Mouse (Mus musculus): ENCODE measurements around the gene Svs5. TPM values are rescaled to one million over a fixed set of nuclear protein-coding genes. Genes with fewer than 3 reads are reported as not detected.
"Not testable (repeated sequence)": the region's sequence is repeated elsewhere in the genome, so short reads cannot be mapped to it uniquely, and the experiment has no call there.

Gene Svs5
- total RNA-seq (2015; ENCODE audit: low replicate concordance) = not detected in 2 replicates
- total RNA-seq (2017; ENCODE audit: low replicate concordance) = not detected in 2 replicates

DNA sequence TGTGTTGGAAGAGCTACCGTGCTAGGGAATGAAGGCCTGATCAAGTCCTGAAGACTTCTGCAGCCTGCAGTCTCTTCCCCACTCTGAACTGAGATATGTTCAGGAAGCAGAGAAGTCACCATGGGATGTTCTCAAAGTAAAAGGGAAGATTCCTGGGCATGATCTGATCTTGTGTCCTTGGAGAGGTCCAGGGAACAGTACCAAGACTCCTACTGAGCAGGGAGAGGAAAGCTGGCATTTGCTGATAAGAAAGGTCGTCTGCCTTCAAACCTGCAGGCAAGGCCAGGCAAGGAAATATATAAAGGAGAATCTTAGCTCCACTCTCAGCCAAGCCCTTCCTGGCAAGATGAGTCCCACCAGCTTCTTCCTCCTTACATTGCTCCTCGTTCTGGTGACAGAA is at the start of gene Svs5:
TSS of gene Svs5 (plus strand) at position 301 of the 400 bp plus-strand sequence.
- not testable (repeated sequence) for ATAC-seq (replicated peaks; ENCODE audit: low FRiP score, poor library complexity, severe bottlenecking)

DNA sequence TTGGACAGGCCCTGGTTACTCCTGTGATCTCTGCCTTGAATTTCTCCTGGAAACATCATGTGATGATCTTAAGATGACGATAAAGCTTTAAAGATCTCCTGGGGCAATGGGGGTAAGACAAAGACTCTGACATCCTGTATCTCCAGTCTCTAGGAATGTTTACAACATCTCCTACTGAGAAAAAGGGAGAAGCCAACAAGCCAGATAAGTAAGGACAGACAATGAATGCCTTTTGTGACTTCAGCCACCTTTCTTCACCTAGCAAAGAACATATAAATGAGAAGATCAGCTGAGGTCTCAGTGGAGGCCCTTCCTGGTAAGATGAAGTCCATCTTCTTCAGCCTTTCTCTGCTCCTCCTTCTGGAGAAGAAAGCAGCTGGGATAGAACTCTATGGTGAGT is 43.6 kb upstream of the Svs5 start, which contains the start of gene Svs3a:
TSS of gene Svs3a (plus strand) at position 301 of the 400 bp plus-strand sequence.
- ATAC-seq (replicated peaks; ENCODE audit: low FRiP score, poor library complexity, severe bottlenecking) = not testable (repeated sequence)

DNA sequence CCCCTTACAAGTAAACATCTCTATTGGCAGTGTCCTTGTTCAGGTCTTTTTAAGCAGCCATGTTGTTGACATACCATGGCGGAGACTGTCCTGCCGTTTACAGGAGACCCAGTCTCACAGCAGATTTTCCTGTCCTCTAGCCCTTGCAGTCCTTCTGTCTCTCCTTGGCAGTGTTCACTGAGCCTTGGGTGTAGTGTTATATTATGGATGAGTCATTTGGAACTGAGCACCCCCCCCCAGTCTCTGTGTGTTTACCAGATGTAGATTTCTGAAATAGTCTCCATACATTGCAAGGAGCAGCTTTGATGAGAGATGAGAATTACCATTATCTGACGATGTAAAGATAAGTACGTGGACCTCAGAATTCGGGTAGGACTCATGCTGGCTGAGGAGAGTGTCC is 19.9 kb upstream of the Svs5 start:
- no peak for ATAC-seq (replicated peaks; ENCODE audit: low FRiP score, poor library complexity, severe bottlenecking)

DNA sequence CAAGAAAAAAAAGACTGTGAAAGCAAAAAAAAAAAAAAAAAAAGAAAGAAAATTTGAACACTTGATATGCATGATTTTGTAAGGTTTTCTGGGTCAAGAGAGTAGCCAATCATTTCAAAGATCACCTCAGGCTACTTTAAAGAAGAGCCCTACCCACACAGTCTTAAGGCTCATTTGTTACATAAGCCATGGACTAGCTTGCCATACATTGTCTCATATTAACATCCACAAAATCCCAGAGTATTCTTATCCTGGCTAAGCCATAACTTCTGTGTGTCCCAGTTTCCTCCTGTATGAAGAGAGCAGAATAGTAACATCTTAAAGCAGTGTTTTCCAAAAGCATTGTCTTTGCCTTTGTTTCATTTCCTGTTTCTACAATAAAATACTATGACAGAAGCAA is 17.1 kb upstream of the Svs5 start:
- not testable (repeated sequence) for ATAC-seq (replicated peaks; ENCODE audit: low FRiP score, poor library complexity, severe bottlenecking)

DNA sequence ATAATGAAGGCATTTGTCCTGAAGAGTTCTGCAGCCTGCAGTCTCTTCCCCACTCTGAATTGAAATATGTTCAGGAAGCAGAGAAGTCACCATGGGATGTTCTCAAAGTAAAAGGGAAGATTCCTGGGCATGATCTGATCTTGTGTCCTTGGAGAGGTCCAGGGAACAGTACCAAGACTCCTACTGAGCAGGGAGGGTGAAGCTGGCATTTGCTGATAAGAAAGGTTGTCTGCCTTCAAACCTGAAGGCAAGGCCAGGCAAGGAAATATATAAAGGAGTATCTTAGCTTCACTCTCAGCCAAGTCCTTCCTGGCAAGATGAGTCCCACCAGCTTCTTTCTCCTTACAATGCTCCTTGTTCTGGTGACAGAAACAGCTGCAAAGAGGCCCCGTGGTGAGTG is 16.1 kb upstream of the Svs5 start, which contains the start of gene Svs6:
TSS of gene Svs6 (plus strand) at position 301 of the 400 bp plus-strand sequence.
- not testable (repeated sequence) for ATAC-seq (replicated peaks; ENCODE audit: low FRiP score, poor library complexity, severe bottlenecking)

DNA sequence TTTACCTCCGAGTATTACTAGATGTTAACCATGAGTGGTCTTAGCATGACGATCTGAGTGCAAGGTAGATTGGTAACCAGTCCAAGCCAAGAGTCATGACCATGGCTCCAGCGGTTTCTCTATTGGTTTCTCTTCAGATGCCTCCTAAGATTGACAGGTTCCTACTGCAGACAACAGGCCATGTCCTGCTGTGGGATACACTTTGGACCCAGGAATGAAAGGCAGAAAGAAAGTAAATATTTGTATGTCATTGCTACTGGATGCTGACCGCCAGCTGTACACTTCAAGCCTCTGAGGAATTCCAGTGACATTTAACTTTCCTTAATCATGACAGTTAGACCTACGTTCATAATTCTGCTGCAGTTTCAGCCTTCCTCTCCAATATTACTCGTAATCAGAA is 11.6 kb upstream of the Svs5 start:
- no peak for ATAC-seq (replicated peaks; ENCODE audit: low FRiP score, poor library complexity, severe bottlenecking)

DNA sequence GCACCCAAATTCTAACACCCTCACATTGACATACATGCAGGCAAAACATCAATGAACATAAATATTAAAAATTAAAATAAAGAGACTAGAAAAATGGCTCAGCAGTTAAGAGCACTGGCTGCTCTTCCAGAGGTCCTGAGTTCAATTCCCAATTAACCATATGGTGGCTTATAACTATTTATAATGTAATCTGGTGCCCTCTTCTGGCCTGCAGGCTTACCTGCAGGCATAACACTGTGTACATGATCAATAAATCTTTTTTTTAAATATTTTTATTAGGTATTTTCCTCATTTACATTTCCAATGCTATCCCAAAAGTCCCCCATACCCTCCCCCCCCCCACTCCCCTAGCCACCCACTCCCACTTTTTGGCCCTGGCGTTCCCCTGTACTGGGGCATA is 11.2 kb downstream of the Svs5 start:
- ATAC-seq (replicated peaks; ENCODE audit: low FRiP score, poor library complexity, severe bottlenecking) = not testable (repeated sequence)

DNA sequence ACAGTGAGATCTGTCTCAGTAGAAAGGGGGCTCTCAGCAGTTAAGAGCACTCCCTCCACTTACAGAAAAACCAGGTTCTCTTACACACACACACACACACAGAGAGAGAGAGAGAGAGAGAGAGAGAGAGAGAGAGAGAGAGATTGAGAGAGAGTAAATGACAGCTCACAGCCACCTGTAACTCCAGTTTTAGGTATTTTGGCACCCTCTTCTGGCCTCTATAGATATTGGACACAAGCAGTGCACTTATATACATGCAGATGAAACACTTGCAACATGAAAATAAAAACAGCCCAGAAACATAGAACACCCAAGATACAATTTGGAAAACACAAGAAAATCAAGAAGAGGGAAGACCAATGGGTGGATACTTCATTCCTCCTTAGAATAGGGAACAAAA is 15.2 kb downstream of the Svs5 start:
- not testable (repeated sequence) for ATAC-seq (replicated peaks; ENCODE audit: low FRiP score, poor library complexity, severe bottlenecking)

DNA sequence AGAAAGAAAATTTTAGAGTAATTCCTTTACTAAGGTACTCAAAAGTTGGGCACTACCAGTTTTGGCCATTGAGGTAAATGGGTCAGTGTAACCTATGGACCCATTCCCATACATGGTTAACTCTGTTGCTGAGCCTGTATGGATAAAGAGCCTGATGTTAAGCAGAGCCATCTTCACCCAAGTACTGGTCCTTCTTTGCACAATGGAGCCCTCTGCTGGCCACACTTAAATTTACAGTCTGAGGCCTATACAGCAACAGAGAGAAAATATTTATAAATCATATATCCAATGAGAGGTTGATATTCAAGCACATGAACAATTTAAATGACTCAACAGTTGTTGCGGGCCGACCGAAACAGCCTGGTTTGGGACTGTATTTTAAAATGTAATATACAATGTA is 16.4 kb downstream of the Svs5 start:
- no peak; the same call in 1 of the 2 replicates for ATAC-seq (replicated peaks; ENCODE audit: low FRiP score, poor library complexity, severe bottlenecking)

DNA sequence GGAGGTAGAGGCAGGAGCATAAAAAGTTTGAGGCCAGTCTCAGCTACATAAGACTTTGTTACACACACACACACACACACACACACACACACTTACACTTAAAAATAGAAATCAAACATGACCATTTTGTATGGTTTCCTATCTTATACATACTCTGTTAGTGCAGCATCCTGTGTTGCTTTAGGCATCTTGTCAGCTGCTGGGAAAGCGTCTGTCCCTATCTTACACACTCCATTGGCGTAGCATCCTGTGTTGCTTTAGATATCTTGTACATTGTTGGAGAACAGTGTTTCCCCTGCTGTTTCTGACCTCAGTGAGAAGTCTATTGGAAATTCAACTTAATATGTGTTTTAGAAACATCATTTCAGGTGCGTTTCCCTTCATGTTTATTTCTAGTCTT is 20.2 kb downstream of the Svs5 start:
- ATAC-seq (replicated peaks; ENCODE audit: low FRiP score, poor library complexity, severe bottlenecking) = no peak

DNA sequence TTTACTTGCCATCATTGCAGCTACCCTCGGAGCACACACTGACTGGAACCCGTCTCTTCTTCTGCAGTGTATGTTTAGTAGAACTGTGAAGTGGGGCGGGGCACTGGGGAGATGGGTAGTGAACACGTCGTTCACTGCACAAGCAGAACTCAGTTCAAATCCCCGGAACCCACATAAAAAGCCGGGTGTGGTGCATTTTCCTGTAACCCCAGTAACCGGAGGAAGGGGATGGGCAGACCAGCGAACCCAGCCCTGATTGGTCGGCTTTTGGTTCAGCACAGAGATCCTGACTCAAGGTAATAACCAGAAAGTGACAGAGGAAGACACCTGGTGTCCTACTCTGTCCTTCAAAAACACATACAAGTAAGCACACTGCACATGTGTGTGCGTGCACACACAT is 20.8 kb downstream of the Svs5 start:
- no peak for ATAC-seq (replicated peaks; ENCODE audit: low FRiP score, poor library complexity, severe bottlenecking)

DNA sequence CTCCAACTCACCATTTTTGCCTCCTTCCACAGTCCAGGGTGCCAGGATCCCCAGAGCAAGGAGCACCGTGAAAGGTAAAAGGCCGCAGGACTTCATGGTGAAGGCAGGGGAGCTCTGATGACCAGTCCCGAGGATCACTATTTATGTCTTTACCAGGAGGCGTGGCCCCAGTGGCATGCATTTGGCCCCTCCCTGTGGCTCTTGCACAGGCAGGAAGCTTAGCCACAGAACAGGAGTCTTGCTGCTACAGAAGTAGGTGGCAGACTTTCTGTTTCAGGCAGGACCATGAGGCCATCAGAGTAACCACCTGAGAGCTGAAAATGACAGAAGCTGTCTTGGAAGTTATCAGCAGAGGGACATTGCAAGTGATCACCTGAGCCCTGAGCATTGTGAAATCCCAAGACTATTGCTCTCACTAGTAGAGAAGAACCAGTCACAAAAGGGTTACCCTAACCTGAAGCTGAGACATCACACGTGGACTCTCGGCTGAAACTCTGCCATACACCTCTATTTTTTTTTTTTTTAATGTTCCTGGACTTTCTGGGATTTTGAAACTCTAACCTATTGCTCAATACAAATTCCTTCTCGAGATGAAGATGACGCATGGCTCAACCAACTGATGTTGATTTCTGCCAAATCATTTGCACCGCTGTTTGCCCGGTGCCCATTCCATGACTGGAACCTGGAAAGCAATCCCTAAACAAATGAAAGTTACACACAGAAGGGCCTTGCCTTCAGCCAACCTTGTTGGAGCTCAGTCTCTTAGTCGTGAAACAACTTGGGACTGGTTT is 23.8 kb downstream of the Svs5 start:
- no peak for ATAC-seq (replicated peaks; ENCODE audit: low FRiP score, poor library complexity, severe bottlenecking)

DNA sequence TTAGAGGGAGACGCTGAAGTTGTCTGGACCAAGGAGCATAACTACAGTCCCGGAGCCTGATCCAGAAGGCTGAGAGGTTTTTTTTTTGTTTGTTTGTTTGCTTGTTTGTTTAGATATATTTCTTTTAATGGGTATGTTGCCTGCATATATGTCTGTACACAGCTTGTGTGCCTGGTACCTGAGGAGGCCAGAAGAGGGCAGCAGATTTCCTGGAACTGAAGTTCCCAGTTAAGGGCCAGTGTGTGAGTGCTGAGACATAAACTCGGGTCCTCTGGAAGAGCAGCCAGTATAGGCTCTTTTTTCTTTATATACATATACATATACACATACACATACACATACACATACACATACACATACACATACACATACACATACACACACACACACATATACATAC is 25.8 kb downstream of the Svs5 start:
- no peak for ATAC-seq (replicated peaks; ENCODE audit: low FRiP score, poor library complexity, severe bottlenecking)

DNA sequence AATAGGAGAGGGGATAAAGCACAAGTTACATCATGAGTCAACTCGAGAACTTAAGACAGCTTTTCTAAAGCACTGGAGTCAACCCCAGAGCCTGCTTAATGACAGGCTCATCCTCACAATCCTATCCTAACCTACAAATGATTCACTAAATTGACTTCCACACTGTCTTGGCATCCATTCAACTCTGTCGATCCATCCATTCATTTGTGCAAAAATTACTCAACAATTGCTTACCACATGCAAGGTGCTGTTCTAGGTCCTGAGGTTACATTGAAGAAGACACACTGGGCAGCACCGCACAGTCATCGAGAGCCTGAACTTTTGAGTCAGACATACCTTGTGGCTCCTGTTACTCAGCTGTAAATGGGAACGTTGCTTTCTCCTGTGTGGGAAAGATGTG is 26.5 kb downstream of the Svs5 start:
- ATAC-seq (replicated peaks; ENCODE audit: low FRiP score, poor library complexity, severe bottlenecking) = no peak

DNA sequence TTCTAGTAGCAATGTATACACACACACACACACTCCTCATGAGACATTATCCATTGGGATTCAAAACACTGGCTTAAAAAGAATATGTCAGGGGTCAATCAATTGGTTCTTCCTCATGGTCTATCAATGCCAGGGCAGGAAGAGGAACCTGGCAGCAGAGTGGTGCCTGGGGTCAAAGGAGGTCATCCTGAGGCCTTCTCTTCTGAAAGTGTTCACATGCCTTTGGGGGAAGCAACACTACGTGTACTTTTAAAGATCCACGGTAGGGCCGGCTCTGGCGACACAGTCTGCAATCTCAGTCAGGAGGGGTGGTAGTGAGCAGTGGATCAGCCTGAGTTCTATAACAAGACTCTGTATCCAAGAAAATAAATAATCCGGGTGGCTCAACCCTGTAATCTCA is 27.1 kb downstream of the Svs5 start:
- no peak for ATAC-seq (replicated peaks; ENCODE audit: low FRiP score, poor library complexity, severe bottlenecking)

DNA sequence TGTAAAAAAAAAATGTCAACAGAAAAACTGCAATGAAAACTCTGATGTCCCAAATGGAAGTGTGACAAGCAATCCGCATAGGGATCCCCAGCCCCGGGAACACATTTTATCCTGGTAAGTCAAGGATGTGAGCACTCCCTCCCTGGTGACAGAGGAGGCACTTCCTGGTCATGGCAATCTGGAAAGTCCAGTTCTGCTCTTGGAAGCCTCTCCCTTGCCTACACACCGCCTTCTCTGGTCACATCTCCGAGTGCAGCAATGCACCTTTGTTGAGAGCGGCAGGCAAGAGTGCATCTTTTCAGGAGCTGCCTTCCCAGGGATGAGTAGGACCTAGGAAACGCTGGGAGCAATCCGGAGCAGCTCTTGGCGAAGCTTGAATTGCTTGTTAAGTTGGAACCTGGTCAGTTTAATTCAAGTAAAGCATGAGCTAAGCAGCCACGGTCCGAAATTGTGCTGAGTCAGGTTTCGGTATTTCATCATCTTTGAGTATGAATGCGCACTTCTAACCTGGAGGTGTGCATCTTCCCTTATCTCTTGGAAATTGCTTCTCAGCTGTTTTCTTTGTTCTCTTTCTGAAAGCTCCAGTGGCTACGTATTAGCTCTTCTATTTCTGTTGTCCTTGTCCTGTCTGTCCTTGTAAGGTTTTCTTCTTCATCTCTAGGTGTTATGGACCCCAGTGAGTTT is 28.6 kb downstream of the Svs5 start:
- ATAC-seq (replicated peaks; ENCODE audit: low FRiP score, poor library complexity, severe bottlenecking) = no peak

DNA sequence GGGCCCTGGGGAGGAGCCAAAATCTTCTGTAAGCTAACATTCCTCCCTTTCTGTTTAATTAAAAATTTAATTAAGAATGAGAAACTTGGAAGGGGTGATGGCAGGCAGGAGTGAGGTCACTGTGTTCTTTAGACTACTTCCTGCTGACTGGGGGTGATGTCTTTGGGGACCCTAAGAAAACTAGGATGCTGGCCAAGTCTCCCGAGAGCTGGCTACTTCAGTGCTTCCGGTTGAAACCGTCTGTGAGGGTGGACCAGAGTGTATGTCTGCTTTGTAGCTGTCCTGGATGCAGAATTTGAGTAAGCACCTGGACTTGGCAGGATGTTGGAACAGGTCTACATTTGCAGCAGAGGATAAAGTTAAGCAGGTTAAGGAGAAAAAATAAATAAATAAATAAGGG is 34.4 kb downstream of the Svs5 start:
- no peak for ATAC-seq (replicated peaks; ENCODE audit: low FRiP score, poor library complexity, severe bottlenecking)

DNA sequence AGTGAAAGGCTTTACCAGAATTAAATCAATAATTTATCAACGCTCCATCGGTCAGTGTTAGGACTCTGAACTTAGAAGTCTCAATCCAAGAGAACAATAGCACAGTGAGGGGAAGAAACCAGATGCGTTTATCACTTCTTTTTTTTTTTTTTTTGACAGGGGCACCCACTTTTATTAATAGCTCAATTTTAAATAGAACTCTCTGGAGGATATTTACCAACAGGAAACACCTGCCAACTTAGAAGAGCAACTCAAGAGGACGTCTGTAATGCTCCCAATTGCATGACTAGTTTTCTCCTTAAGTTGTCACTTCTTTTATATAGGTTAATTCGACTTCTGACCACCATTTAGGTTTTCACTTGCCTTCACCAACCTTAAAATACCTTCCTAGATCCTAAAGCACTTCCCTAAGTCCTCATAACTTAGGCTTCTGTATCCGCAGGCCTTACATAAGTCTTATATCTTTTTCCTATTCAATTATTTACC is 36.1 kb downstream of the Svs5 start:
- no peak for ATAC-seq (replicated peaks; ENCODE audit: low FRiP score, poor library complexity, severe bottlenecking)

DNA sequence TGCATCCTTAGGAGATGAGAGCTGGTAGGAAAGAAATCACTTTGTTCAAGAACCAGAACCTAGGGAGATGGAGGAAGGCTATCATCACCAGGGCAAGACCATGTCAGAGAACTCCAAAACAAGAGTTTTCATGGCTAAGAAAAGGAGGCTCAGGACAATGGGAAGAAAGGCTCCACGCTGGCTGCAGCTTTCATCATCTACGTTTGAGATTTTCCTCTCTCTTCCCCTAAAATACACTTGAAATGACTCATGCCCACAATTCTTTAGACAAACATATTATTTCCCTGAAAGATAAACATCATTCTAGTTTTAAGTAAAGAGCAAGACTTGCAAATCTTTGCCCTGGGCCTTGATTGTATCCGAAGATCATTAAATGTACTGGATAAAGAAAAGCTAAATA is 38.8 kb downstream of the Svs5 start:
- ATAC-seq (replicated peaks; ENCODE audit: low FRiP score, poor library complexity, severe bottlenecking) = no peak

DNA sequence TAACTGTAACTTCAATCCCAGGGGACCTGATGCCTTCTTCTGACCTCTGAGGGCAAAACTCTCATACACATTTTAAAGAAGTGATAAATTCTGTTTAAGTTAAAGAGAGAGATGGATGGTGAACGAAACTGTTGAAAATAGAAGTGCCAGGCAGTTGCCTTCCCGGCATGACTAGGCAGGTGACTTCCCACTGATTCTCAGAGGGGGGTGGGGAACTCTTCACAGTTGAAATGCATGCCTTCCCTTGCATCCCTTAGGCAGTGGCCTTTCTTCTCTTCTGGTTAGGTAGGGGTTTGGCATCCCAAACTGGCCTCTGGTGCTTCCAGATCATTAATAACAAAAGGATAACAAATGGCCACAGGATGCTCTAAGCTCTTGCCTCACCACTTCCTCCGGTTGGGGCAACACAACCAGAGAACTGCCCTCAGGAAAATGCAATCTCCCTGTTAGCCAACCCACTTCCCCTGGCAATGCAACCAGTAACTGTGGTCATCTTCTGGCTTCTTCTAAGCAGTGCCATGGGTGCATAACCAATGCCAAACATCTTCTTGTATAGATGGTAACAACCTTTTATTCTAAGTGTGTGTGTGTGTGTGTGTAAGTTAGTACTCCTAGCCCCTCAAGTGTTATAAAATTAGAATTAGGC is 40.0 kb downstream of the Svs5 start:
- no peak for ATAC-seq (replicated peaks; ENCODE audit: low FRiP score, poor library complexity, severe bottlenecking)

All from erythroblast, adult 5-6 weeks (primary cell).